Mouse (Mus musculus): ENCODE results near the gene Itgad. TPM values are rescaled to one million over a fixed set of nuclear protein-coding genes. Genes with fewer than 3 reads are reported as not detected.

Itgad gene
- polyA plus RNA-seq, 1 experiment: not detected

GRCm38 (mm10) chr7:128164001-128164400 is 9.8 kb downstream of the Itgad start:
- TF ChIP-seq EP300 (IDR thresholded peaks at IDR 0.05; ENCODE audit: insufficient read depth, low read depth, low read length) (no peak), CTCF (IDR thresholded peaks at IDR 0.05; ENCODE audit: low read depth, low read length) (no peak), POLR2A (IDR thresholded peaks at IDR 0.05; ENCODE audit: insufficient read depth, low read length) (no peak)
- Histone ChIP-seq H3K9me3 (replicated peaks; ENCODE audit: control insufficient read depth, insufficient read depth, low read length, poor library complexity, severe bottlenecking) (no peaks in the 10 kb centered on the region), H3K4me3 (ENCODE audit: low read depth, low read length) (no peak overlapping the region), H3K36me3 (ENCODE audit: control insufficient read depth, insufficient read depth, low read length, poor library complexity, severe bottlenecking) (no peaks in the 10 kb centered on the region), H3K9ac (ENCODE audit: low read depth, poor library complexity, severe bottlenecking) (no peak overlapping the region), H3K27ac (ENCODE audit: insufficient read depth, low read length) (no peak overlapping the region), H3K4me1 (ENCODE audit: control insufficient read depth, insufficient read depth, low read length) (no peaks in the 10 kb centered on the region), H3K27me3 (ENCODE audit: control insufficient read depth, insufficient read depth, low read length, poor library complexity, severe bottlenecking) (no peaks in the 10 kb centered on the region)

GRCm38 (mm10) chr7:128166391-128166790 is 12.2 kb downstream of the Itgad start:
- Histone ChIP-seq H3K4me3 (ENCODE audit: low read depth, low read length) (no peak overlapping the region), H3K36me3 (ENCODE audit: control insufficient read depth, insufficient read depth, low read length, poor library complexity, severe bottlenecking) (no peaks in the 10 kb centered on the region), H3K9ac (ENCODE audit: low read depth, poor library complexity, severe bottlenecking) (no peak overlapping the region), H3K27me3 (ENCODE audit: control insufficient read depth, insufficient read depth, low read length, poor library complexity, severe bottlenecking) (no peaks in the 10 kb centered on the region), H3K27ac (ENCODE audit: insufficient read depth, low read length) (no peak overlapping the region), H3K9me3 (replicated peaks; ENCODE audit: control insufficient read depth, insufficient read depth, low read length, poor library complexity, severe bottlenecking) (no peaks in the 10 kb centered on the region), H3K4me1 (ENCODE audit: control insufficient read depth, insufficient read depth, low read length) (no peaks in the 10 kb centered on the region)
- TF ChIP-seq POLR2A (IDR thresholded peaks at IDR 0.05; ENCODE audit: insufficient read depth, low read length): no peak
- no peak for TF ChIP-seq CTCF (IDR thresholded peaks at IDR 0.05; ENCODE audit: low read depth, low read length)
- TF ChIP-seq EP300 (IDR thresholded peaks at IDR 0.05; ENCODE audit: insufficient read depth, low read depth, low read length): no peak

- no peaks in the 10 kb centered on the region for H3K4me1 ChIP-seq (ENCODE audit: control insufficient read depth, insufficient read depth, low read length)
- H3K27me3 ChIP-seq (ENCODE audit: control insufficient read depth, insufficient read depth, low read length, poor library complexity, severe bottlenecking): no peaks in the 10 kb centered on the region
- H3K9me3 ChIP-seq (replicated peaks; ENCODE audit: control insufficient read depth, insufficient read depth, low read length, poor library complexity, severe bottlenecking): no peaks in the 10 kb centered on the region
- H3K36me3 ChIP-seq (ENCODE audit: control insufficient read depth, insufficient read depth, low read length, poor library complexity, severe bottlenecking): no peaks in the 10 kb centered on the region
- no peak overlapping the region for H3K27ac ChIP-seq (ENCODE audit: insufficient read depth, low read length)
- TF ChIP-seq CTCF (IDR thresholded peaks at IDR 0.05; ENCODE audit: low read depth, low read length) (no peak), POLR2A (IDR thresholded peaks at IDR 0.05; ENCODE audit: insufficient read depth, low read length) (no peak), EP300 (IDR thresholded peaks at IDR 0.05; ENCODE audit: insufficient read depth, low read depth, low read length) (no peak)
- H3K9ac ChIP-seq (ENCODE audit: low read depth, poor library complexity, severe bottlenecking): no peak overlapping the region
- no peak overlapping the region for H3K4me3 ChIP-seq (ENCODE audit: low read depth, low read length)
Observed at GRCm38 (mm10) chr7:128169996-128170395, 15.8 kb downstream of the Itgad start.

- Histone ChIP-seq H3K4me3 (ENCODE audit: low read depth, low read length) (no peak overlapping the region), H3K9ac (ENCODE audit: low read depth, poor library complexity, severe bottlenecking) (no peak overlapping the region), H3K27me3 (ENCODE audit: control insufficient read depth, insufficient read depth, low read length, poor library complexity, severe bottlenecking) (no peaks in the 10 kb centered on the region), H3K27ac (ENCODE audit: insufficient read depth, low read length) (no peak overlapping the region), H3K9me3 (replicated peaks; ENCODE audit: control insufficient read depth, insufficient read depth, low read length, poor library complexity, severe bottlenecking) (no peaks in the 10 kb centered on the region), H3K36me3 (ENCODE audit: control insufficient read depth, insufficient read depth, low read length, poor library complexity, severe bottlenecking) (no peaks in the 10 kb centered on the region), H3K4me1 (ENCODE audit: control insufficient read depth, insufficient read depth, low read length) (no peaks in the 10 kb centered on the region)
- TF ChIP-seq CTCF (IDR thresholded peaks at IDR 0.05; ENCODE audit: low read depth, low read length): no peak
- TF ChIP-seq EP300 (IDR thresholded peaks at IDR 0.05; ENCODE audit: insufficient read depth, low read depth, low read length): no peak
- TF ChIP-seq POLR2A (IDR thresholded peaks at IDR 0.05; ENCODE audit: insufficient read depth, low read length): no peak
Observed at GRCm38 (mm10) chr7:128178385-128178784, 24.2 kb downstream of the Itgad start.

- Histone ChIP-seq H3K27ac (ENCODE audit: insufficient read depth, low read length) (no peak overlapping the region), H3K27me3 (ENCODE audit: control insufficient read depth, insufficient read depth, low read length, poor library complexity, severe bottlenecking) (no peaks in the 10 kb centered on the region), H3K9me3 (replicated peaks; ENCODE audit: control insufficient read depth, insufficient read depth, low read length, poor library complexity, severe bottlenecking) (no peaks in the 10 kb centered on the region), H3K4me3 (ENCODE audit: low read depth, low read length) (no peak overlapping the region), H3K36me3 (ENCODE audit: control insufficient read depth, insufficient read depth, low read length, poor library complexity, severe bottlenecking) (no peaks in the 10 kb centered on the region), H3K4me1 (ENCODE audit: control insufficient read depth, insufficient read depth, low read length) (no peaks in the 10 kb centered on the region), H3K9ac (ENCODE audit: low read depth, poor library complexity, severe bottlenecking) (no peak overlapping the region)
- TF ChIP-seq EP300 (IDR thresholded peaks at IDR 0.05; ENCODE audit: insufficient read depth, low read depth, low read length) (no peak), POLR2A (IDR thresholded peaks at IDR 0.05; ENCODE audit: insufficient read depth, low read length) (no peak), CTCF (IDR thresholded peaks at IDR 0.05; ENCODE audit: low read depth, low read length) (no peak)
Observed at GRCm38 (mm10) chr7:128180126-128180525, 25.9 kb downstream of the Itgad start.

- Histone ChIP-seq H3K4me1 (ENCODE audit: control insufficient read depth, insufficient read depth, low read length) (no peaks in the 10 kb centered on the region), H3K9me3 (replicated peaks; ENCODE audit: control insufficient read depth, insufficient read depth, low read length, poor library complexity, severe bottlenecking) (no peaks in the 10 kb centered on the region), H3K9ac (ENCODE audit: low read depth, poor library complexity, severe bottlenecking) (no peak overlapping the region), H3K4me3 (ENCODE audit: low read depth, low read length) (no peak overlapping the region), H3K27me3 (ENCODE audit: control insufficient read depth, insufficient read depth, low read length, poor library complexity, severe bottlenecking) (no peaks in the 10 kb centered on the region), H3K36me3 (ENCODE audit: control insufficient read depth, insufficient read depth, low read length, poor library complexity, severe bottlenecking) (no peaks in the 10 kb centered on the region), H3K27ac (ENCODE audit: insufficient read depth, low read length) (no peak overlapping the region)
- TF ChIP-seq POLR2A (IDR thresholded peaks at IDR 0.05; ENCODE audit: insufficient read depth, low read length): no peak
- TF ChIP-seq EP300 (IDR thresholded peaks at IDR 0.05; ENCODE audit: insufficient read depth, low read depth, low read length): no peak
- no peak for TF ChIP-seq CTCF (IDR thresholded peaks at IDR 0.05; ENCODE audit: low read depth, low read length)
Observed at GRCm38 (mm10) chr7:128180546-128180945, 26.4 kb downstream of the Itgad start.
